Mouse (Mus musculus) CD8-positive naive resting alpha-beta T cell, adult 2 months (primary cell): ENCODE data around the gene Col24a1.

Experiments
- DNase-seq, 2 experiments: peaks; one replicate each; pipeline ENCODE4 v3.0.0; 2022; ENCODE audit warnings: low read depth in 2 of 2, low spot score in 2 of 2

Gene Col24a1

GRCm38 (mm10) chr3:145556206-145556605, 263.9 kb downstream of the Col24a1 start:
- no peak for DNase-seq

- DNase-seq, result no peak
These were observed 267.4 kb downstream of the Col24a1 start for GRCm38 (mm10) chr3:145559675-145560074.

- DNase-seq, result no peak
These were observed 267.8 kb downstream of the Col24a1 start for GRCm38 (mm10) chr3:145560117-145560516.

- no peak for DNase-seq
These were observed 282.2 kb downstream of the Col24a1 start for GRCm38 (mm10) chr3:145574468-145574867.

- DNase-seq, result no peak
These were observed 283.1 kb downstream of the Col24a1 start for GRCm38 (mm10) chr3:145575340-145575739.

- DNase-seq, result peak; percentile 74 to 86
These were observed 283.6 kb downstream of the Col24a1 start, which contains the start of gene Znhit6 for GRCm38 (mm10) chr3:145575743-145576481. Gene Znhit6, plus strand, starts transcription at chr3:145576205.

GRCm38 (mm10) chr3:145576482-145576822, 284.2 kb downstream of the Col24a1 start:
- DNase-seq, result no peak

GRCm38 (mm10) chr3:145576876-145577275, 284.6 kb downstream of the Col24a1 start:
- no peak for DNase-seq

- DNase-seq, result no peak
These were observed 290.8 kb downstream of the Col24a1 start for GRCm38 (mm10) chr3:145583043-145583442.

GRCm38 (mm10) chr3:145583522-145584200, 291.4 kb downstream of the Col24a1 start:
- DNase-seq, result no peak

- no peak for DNase-seq
These were observed 298.3 kb downstream of the Col24a1 start for GRCm38 (mm10) chr3:145590562-145590961.

GRCm38 (mm10) chr3:145591841-145592542, 299.7 kb downstream of the Col24a1 start:
- no peak for DNase-seq

- DNase-seq, result no peak
These were observed 303.1 kb downstream of the Col24a1 start for GRCm38 (mm10) chr3:145595354-145595753.

GRCm38 (mm10) chr3:145599059-145599458, 306.8 kb downstream of the Col24a1 start:
- DNase-seq, result no peak

- DNase-seq, result no peak
These were observed 308.5 kb downstream of the Col24a1 start for GRCm38 (mm10) chr3:145600801-145601200.

- no peak for DNase-seq
These were observed 309.1 kb downstream of the Col24a1 start for GRCm38 (mm10) chr3:145601345-145601744.
